Mouse (Mus musculus): ENCODE data around the gene Gpatch4. TPM values are rescaled to one million over a fixed set of nuclear protein-coding genes. Genes with fewer than 3 reads are reported as not detected.
A peak's percentile ranks its signal among the peaks of the same experiment; 100 is the strongest.

Gene Gpatch4
- 38.2 and 45.4 TPM in 2 replicates for polyA plus RNA-seq (2015; fragmentation: Nextera tagmentation; extraction: Ambion mirVana)

DNA sequence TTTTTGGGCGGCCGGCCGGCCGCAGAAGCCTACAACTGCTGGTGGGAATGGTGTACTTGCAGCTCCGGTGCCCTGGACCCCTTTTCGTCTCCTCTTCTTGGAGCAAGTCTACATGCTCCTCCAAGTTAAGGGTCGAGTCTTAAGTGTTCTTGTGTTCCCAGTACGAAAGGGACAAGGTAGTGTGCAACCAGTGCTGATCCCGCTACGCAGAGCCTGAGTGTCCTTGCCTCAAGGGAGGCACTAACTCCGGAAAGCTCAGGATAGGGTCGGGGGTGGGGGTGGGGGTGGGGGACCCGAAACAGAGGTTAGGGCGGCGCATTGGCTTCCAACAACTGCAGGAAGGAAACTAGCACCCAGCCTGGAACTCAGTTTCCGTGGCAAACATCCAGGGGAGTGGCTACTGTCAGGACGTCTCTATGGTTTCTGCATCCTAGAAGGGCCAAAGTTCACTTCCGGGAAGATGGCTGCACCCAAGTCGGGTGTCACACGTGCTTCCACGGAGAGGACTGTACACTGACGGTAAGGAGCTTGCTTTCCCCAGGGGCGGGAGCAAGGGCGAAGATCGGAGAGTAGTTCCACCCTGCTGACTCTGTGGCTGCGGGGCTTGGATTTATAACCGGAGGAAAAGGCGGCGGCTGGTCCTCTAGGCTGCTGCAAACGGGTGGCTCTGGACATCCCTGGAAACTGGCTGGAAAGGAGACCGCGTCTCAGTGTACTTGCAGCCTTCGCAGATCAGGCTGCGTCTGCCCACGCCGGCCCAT lies at the start of gene Gpatch4:
Gpatch4 (plus strand) TSS at position 448 of the 761 bp plus-strand sequence.
- H3K4me3 ChIP-seq (replicated peaks) = peak within 1 kb of the TSS; percentile 87
- no peaks in the 10 kb centered on the region for H3K9me3 ChIP-seq (replicated peaks)
- H3K27me3 ChIP-seq = peaks cover 31% of the 10 kb centered on the region
- H3K4me2 ChIP-seq = peak within 1 kb of the TSS; percentile 72
- ATAC-seq (replicated peaks; ENCODE audit: low FRiP score) = peak; percentile 95
- WGBS = 9% methylated on average over 36 of the region's 36 CpGs
- peak within 1 kb of the TSS; percentile 68 for H3K9ac ChIP-seq
- H3K4me1 ChIP-seq = peaks cover 12% of the 10 kb centered on the region
- peak within 1 kb of the TSS; percentile 63 for H3K27ac ChIP-seq
- H3K36me3 ChIP-seq = peaks cover 13% of the 10 kb centered on the region; the same call in 1 of the 2 replicates

DNA sequence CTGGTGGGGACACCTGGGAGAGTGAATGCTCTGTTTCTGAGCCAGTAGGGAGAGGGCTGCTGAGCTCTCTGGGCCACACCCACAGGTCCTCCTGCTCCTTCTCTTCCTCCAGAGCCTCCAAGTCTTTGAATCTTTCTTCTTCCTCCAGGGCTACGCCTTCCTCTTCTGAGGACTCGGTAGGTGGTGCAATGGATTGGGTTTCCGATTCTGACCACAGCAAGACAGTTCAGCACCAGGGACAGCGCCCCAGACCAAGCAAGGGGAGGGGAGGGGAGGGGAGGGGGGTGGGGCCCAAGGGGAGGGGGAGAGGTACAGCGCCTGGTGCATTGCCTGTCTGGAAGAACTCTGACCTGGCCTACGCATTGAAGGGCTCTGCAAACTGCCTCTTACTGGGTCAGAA lies 49.5 kb upstream of the Gpatch4 start:
- H3K4me1 ChIP-seq = peaks cover 12% of the 10 kb centered on the region
- H3K9me3 ChIP-seq (replicated peaks) = no peaks in the 10 kb centered on the region
- ATAC-seq (replicated peaks; ENCODE audit: low FRiP score) = no peak
- no peaks in the 10 kb centered on the region for H3K36me3 ChIP-seq
- WGBS = 3% methylated on average over 5 of the region's 6 CpGs
- H3K4me3 ChIP-seq (replicated peaks) = no peak overlapping the region
- H3K4me2 ChIP-seq = no peak overlapping the region
- H3K27me3 ChIP-seq = peaks cover 100% of the 10 kb centered on the region
- H3K27ac ChIP-seq = no peak overlapping the region
- no peak overlapping the region for H3K9ac ChIP-seq

DNA sequence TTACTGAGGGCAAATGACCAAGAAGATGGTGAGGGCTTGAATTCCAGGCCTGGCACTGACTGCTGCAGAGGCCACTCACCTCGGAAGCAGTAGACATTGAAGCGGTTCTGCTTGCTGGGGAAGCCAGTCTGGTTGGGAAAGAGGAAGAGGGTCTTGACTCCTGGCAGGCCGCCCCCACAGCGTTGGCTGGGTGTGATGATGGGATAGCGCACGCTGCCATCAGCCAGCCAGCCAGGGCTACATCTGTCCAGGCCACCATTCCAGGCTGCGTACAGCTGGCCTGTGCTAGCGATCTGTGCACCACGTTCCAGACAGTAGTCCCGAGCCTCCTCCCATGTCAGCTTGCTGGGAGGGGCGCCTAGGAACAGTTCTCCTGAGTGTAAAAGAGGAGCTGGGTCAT lies 47.6 kb upstream of the Gpatch4 start:
- WGBS = 26% methylated on average over 11 of the region's 11 CpGs

DNA sequence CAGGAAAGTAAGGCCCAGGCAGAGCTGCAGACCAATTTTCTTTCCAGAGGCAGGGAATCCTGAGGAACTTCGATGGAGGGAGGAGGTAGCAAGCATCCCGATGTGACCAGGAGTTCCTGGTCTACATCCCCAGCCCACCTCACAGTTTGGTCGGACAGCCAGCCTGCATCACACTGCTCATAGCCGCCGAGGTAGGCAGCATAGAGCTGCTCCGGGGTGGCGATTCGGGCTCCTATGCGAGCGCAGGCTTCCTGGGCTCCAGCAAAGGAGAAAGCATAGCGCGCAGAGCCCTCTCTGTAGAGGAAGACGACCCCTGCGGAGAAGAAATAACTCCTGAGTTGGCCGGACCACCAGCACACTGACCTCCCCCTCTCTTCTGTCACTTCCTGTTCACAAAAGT lies 46.5 kb upstream of the Gpatch4 start:
- H3K27me3 ChIP-seq = peaks cover 100% of the 10 kb centered on the region
- peaks cover 30% of the 10 kb centered on the region for H3K4me1 ChIP-seq
- no peaks in the 10 kb centered on the region for H3K9me3 ChIP-seq (replicated peaks)
- H3K36me3 ChIP-seq = no peaks in the 10 kb centered on the region
- no peak for ATAC-seq (replicated peaks; ENCODE audit: low FRiP score)
- 3% methylated on average over 15 of the region's 15 CpGs for WGBS
- no peak overlapping the region for H3K27ac ChIP-seq
- peak overlapping the region; percentile 40; the same call in 1 of the 2 replicates for H3K4me3 ChIP-seq (replicated peaks)
- no peak overlapping the region for H3K9ac ChIP-seq
- peak overlapping the region; percentile 67 for H3K4me2 ChIP-seq

More for the DNA sequence above, 47.6 kb upstream of the Gpatch4 start:
- no peaks in the 10 kb centered on the region for H3K9me3 ChIP-seq (replicated peaks)
- H3K36me3 ChIP-seq = no peaks in the 10 kb centered on the region
- no peak overlapping the region for H3K27ac ChIP-seq
- no peak overlapping the region for H3K9ac ChIP-seq
- no peak overlapping the region for H3K4me2 ChIP-seq
- peaks cover 100% of the 10 kb centered on the region for H3K27me3 ChIP-seq
- H3K4me1 ChIP-seq = peaks cover 25% of the 10 kb centered on the region
- no peak for ATAC-seq (replicated peaks; ENCODE audit: low FRiP score)
- H3K4me3 ChIP-seq (replicated peaks) = no peak overlapping the region

DNA sequence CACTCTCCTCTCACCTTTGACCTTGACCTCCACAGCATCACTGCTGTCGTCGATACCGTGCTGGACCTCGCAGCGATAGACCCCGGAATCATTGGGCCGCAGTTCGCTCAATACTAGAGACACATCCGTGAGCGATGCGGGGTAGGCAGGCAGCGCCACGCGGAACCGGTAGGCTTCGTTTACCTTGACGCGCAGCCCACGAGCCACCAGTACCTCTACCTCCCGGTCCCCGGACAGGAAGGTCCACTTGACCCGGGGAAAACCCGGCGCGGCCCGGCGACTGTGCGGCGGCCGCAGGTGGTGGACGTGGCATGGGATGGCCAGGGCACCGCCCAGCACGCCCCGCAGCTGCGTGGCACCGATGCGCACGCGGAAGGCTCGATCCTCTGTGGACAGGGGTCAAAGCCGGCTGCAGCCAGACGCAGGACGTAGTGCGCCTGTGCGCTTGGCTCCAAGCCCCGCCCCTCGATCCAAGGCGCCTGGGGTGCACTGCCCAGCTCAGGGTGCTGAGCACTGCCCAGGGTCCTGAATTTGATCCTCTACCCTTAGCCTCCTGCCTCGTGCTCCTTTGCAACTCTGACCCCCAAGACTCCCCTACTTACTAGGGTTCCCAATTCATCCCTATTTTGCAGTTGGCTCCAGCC lies 45.8 kb upstream of the Gpatch4 start:
- Histone ChIP-seq H3K4me2 (peak overlapping the region; percentile 67), H3K36me3 (no peaks in the 10 kb centered on the region), H3K27me3 (peaks cover 100% of the 10 kb centered on the region), H3K9ac (no peak overlapping the region), H3K9me3 (replicated peaks) (no peaks in the 10 kb centered on the region), H3K4me3 (replicated peaks) (peak overlapping the region; percentile 40), H3K27ac (no peak overlapping the region), H3K4me1 (peaks cover 30% of the 10 kb centered on the region)
- WGBS = 1% methylated on average over 49 of the region's 49 CpGs
- peak; percentile 40; the same call in 1 of the 2 replicates for ATAC-seq (replicated peaks; ENCODE audit: low FRiP score)

DNA sequence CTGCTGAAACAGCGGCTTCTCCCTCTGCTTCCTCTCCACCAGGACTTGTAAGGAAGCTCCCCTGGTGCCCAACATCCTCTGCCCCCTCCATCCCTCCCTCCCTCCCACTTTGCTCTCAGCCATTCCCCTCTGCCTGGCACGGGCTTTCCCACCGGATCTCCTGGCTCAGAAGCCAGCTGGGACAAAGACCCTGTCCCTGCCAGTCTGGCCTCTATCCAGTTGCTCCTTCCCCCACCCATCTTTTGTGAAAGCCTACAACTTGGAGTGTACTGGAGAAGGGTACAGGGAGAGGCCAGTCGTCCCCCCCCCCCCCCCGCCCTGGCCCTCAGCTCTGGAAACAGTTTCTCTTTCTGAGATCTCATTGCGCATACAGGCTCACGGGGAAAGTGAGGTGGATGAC lies 44.2 kb upstream of the Gpatch4 start:
- Histone ChIP-seq H3K4me1 (peaks cover 30% of the 10 kb centered on the region), H3K27me3 (peaks cover 100% of the 10 kb centered on the region), H3K36me3 (no peaks in the 10 kb centered on the region), H3K9ac (no peak overlapping the region), H3K27ac (no peak overlapping the region), H3K9me3 (replicated peaks) (no peaks in the 10 kb centered on the region), H3K4me2 (no peak overlapping the region), H3K4me3 (replicated peaks) (no peak overlapping the region)
- no peak for ATAC-seq (replicated peaks; ENCODE audit: low FRiP score)
- under 1% methylated on average over 7 of the region's 7 CpGs for WGBS

DNA sequence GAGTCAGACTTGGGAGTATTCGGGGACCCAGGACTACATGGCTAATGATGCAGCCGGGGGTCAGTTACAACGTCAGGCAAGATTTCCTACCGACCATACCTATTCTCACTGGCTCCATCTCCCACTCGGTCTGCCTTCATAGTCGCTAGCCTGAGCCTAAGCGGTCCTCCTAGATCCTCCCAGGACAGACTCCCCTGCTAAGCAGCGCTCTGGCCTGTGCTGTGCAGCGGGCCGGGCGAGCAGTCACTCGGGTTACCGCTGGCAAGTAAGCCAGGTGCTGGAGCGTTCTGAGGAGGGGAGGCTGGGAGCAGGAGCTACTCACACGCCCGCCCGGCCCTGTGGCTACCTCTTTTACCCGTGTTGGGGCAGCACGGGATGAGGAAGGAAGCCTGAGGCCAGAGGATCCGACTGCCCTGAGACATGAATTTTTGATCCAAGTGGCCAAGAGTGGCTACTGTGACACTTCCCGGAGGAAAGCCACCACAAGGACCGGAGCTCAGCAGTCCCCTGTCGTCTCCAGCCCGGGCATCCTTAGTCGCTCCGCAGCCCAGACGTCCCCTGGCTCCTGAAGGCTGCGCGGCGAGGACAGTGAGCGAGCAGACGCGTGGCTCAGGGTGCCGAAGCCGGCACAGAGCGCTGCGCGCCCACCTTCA lies 43.5 kb upstream of the Gpatch4 start:
- Histone ChIP-seq H3K9me3 (replicated peaks) (no peaks in the 10 kb centered on the region), H3K4me2 (peak overlapping the region; percentile 65), H3K9ac (no peak overlapping the region), H3K27ac (no peak overlapping the region), H3K36me3 (no peaks in the 10 kb centered on the region), H3K4me3 (replicated peaks) (peak overlapping the region; percentile 41), H3K27me3 (peaks cover 100% of the 10 kb centered on the region), H3K4me1 (peaks cover 30% of the 10 kb centered on the region)
- WGBS = 1% methylated on average over 38 of the region's 38 CpGs
- ATAC-seq (replicated peaks; ENCODE audit: low FRiP score) = no peak

DNA sequence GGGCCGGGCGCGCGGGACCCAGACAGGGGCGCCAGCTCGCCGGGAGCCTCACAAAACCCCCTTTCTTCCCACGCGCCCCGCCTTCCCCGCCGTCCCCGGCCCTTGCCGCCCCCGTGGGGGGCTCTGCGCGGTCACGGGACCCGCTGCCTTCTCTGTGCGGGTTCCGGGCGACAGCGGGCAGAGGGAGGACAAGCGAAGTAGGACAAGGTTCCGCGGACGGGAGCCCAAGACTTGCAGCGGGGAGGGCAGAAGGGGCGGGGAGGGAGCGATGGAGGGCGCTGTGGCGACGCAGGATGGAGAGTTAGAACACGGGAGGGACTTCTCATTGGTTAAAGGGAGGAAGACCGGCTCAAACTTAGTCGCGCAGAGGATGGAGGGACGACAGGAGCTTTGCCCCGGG lies 42.7 kb upstream of the Gpatch4 start, which contains the start of gene Bcan:
Bcan (minus strand) TSS at position 50 of the 400 bp plus-strand sequence.
- peaks cover 30% of the 10 kb centered on the region for H3K4me1 ChIP-seq
- no peaks in the 10 kb centered on the region for H3K36me3 ChIP-seq
- WGBS = under 1% methylated on average over 39 of the region's 39 CpGs
- peak within 1 kb of the TSS; percentile 65 for H3K4me2 ChIP-seq
- 0 out of 2 replicates have a peak within 1 kb of the TSS, but pooled peaks have one; percentile 5 for H3K9ac ChIP-seq
- H3K4me3 ChIP-seq (replicated peaks) = peak within 1 kb of the TSS; percentile 41
- peaks cover 99% of the 10 kb centered on the region for H3K27me3 ChIP-seq
- H3K27ac ChIP-seq = no peak within 1 kb of the TSS
- no peaks in the 10 kb centered on the region for H3K9me3 ChIP-seq (replicated peaks)
- ATAC-seq (replicated peaks; ENCODE audit: low FRiP score) = no peak

DNA sequence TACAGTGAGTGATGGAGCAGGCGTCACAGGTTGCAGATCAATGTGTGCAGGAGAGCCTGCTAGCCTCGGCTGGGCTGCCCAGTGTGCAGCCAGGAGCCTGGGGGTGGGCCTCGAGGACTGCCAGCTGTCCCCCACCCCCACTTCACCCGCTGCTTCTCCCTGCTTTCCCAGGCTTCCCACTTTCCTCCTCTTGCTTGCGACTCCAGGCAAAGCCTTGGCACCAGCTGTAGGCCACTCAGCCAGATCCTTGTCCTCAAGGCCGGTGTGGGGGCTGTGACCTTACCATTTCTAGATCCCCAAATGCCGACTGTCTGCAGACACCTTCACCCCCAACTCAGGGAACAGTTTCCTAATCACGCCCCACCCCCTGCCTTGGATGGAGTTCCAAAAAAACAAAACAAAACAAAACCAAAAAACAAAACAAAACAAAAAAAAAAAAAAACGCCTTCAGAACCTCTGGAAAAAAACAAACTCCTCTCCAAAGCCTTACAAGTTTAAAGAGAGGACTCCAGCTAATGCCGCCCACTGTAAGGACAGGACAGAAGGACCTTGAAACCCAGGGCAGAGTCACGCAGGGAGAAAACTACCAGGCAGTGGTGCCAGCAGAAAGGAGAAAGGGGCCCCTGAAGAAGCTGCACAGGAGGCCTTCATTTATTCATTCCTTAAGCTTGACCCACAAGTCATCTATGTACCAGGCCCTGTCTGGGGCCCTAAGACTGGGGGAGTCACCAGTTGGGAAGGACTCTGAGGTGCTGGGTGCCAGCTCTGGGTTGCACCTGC lies 41.9 kb upstream of the Gpatch4 start:
- H3K4me1 ChIP-seq = peaks cover 30% of the 10 kb centered on the region

DNA sequence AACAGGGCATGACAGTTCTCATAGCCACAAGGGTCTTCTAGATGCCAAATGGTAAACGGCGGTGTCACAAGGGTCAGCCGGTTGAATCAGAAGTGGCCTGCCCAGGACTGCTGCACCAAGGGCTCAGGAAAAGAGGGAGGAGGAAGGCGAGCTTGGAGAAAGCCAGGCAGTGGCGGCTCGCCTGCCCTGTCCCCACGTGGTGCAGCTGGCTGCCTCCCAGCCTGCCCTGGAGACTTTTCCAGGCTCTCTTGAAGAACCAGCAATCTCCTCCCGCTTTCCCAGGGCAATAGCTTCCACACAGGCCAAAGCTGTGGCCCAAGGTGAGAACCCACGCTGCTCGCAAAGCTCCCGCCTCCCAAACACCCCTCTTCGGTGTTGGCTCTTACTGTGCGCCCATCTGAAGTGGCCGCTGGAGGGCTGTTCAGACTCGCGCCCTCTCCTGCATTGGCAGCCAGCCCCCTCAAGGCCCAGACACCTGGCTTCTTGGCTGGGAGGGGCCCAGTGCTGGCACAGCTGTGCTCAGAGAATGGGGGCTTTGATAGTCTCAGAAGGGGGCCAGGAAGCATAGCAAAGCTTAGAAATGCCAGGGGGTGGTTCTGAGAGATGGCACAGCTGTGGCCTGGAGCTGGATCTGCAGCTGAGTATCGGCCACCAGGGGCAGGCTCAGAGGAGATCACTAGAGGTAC lies 40.5 kb upstream of the Gpatch4 start:
- Histone ChIP-seq H3K27me3 (peaks cover 83% of the 10 kb centered on the region), H3K9me3 (replicated peaks) (no peaks in the 10 kb centered on the region), H3K4me1 (peaks cover 19% of the 10 kb centered on the region), H3K27ac (no peak overlapping the region), H3K4me3 (replicated peaks) (no peak overlapping the region), H3K9ac (no peak overlapping the region), H3K4me2 (no peak overlapping the region), H3K36me3 (no peaks in the 10 kb centered on the region)
- WGBS = 2% methylated on average over 17 of the region's 17 CpGs
- ATAC-seq (replicated peaks; ENCODE audit: low FRiP score) = no peak

More for the DNA sequence above, 41.9 kb upstream of the Gpatch4 start:
- H3K4me2 ChIP-seq = peak overlapping the region; percentile 65; the same call in 1 of the 2 replicates
- H3K27ac ChIP-seq = no peak overlapping the region
- peaks cover 93% of the 10 kb centered on the region for H3K27me3 ChIP-seq
- no peak overlapping the region for H3K9ac ChIP-seq
- H3K36me3 ChIP-seq = no peaks in the 10 kb centered on the region
- H3K9me3 ChIP-seq (replicated peaks) = no peaks in the 10 kb centered on the region
- 14% methylated on average over 11 of the region's 11 CpGs for WGBS
- no peak for ATAC-seq (replicated peaks; ENCODE audit: low FRiP score)
- peak overlapping the region; percentile 41 for H3K4me3 ChIP-seq (replicated peaks)

Data from kidney, embryonic 15.5 days (tissue).